Mouse (Mus musculus) liver, embryonic 14.5 days (tissue): ENCODE measurements around the gene Ccdc148.

Source experiments
- CTCF ChIP-seq: IDR thresholded peaks from 2 replicates; pipeline ENCODE4 v1.5.1; 2016; ENCODE audit warnings: antibody characterized with exemption, low read depth, control low read depth
- EP300 ChIP-seq: IDR thresholded peaks from 2 replicates; pipeline ENCODE4 v1.6.1; 2016; ENCODE audit warnings: antibody characterized with exemption, low read depth

DNA sequence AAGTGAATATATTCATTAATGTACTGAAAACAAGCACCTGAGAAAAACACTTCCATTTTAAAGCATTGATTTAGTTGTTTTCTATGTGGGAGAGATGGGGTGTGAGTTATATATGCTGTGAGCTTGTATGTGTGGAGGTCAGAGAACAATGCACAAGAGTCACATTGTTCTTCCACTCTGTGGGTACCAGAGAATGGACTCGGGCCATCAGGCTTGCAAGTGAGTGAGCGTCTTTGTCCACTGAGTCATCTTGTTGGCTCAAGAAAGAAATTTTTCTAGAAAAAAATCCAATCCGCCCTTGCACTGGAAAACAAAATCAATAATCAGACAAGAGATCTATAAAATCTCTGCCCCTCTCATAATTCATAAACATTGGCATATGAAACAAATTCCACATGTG is 135.9 kb downstream of the Ccdc148 start:
- TF ChIP-seq CTCF: no peak
- TF ChIP-seq EP300: no peak
